1 mouse cellular context compared by ENCODE assay signal in the genomic region with DNA sequence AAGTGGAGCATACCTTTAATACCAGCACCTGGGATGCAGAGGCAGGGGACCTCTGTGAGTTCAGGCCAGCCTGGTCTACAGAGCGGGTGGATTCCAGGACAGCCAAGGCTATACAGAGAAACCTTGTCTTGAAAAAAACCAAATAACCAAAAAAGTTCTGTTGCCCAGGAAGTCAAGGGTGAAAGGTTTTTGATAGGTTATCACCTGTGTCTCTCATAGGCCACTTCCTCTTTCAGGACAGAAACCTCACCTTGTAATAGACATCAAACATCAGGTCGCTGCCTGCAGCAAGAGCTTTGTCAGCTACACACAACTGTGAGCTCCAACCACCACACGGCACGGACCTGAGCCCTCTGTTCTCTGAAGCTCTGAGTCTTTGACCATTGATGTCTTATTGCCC.
TF ChIP-seq lines count a peak whose summit lies in the region.

No protein-coding gene starts in this region.

TF ChIP-seq in CH12.LX, 34 proteins besides CTCF, POLR2A, EP300 and RAD21:
- TF ChIP-seq KAT2A (IDR thresholded peaks at IDR 0.05; ENCODE audit: insufficient replicate concordance, low read length) (no peak), HCFC1 (IDR thresholded peaks at IDR 0.05; ENCODE audit: low read depth, low read length) (no peak), ZNF384 (IDR thresholded peaks at IDR 0.05; ENCODE audit: low read depth, low read length) (peak; percentile 67)
